Mouse (Mus musculus) right cerebral cortex, postnatal 4 days (tissue): ENCODE results near the gene Tatdn2.
"Not testable (repeated sequence)": the region's sequence is repeated elsewhere in the genome, so short reads cannot be mapped to it uniquely, and the experiment has no call there.

Experiments
- DNase-seq: peaks from one replicate; pipeline ENCODE4 v3.0.0-alpha.2; 2022

The Tatdn2 gene

DNA sequence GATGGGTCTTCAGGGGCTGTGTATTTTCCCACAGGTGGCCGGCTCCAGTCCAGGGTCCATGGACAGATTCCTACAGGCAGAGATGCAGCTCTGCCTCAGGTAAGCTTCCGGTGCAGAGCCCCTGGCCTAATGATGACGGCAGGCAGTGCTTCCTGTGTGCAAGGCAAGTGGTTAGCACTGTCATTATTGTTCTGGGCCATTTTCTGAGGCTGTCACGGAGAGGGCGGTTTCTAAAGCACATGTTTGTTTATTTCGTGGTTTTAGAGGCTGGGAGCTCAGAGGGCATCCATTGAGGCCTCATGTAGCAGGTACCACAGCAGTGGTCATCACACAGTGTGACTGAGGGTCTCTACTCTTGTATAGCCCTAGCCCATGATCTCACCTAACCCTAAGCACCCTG is 23.9 kb upstream of the Tatdn2 start:
- DNase-seq: no peak

DNA sequence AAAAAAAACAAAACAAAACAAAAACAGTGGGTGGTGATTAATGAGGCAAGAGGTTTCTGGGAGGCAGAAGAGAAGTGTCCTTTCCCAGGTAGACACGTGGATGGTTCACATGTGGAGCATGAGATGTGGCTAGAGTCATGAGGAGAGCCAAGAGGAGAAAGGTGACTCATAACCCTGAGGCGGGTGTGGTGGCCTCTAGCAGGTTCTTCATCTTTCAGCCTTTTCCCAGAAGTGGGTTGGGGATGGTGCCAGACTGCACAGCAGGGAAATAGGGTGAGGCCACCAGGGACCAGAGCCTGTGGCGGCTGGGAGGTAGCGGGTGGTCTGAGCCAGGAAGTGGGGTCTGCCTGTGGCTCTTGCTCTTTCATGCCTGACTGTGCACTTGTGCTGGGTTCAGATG is 21.6 kb upstream of the Tatdn2 start:
- no peak for DNase-seq

- no peak for DNase-seq
Observed at GRCm38 (mm10) chr6:113675991-113676390, 20.9 kb upstream of the Tatdn2 start.

DNA sequence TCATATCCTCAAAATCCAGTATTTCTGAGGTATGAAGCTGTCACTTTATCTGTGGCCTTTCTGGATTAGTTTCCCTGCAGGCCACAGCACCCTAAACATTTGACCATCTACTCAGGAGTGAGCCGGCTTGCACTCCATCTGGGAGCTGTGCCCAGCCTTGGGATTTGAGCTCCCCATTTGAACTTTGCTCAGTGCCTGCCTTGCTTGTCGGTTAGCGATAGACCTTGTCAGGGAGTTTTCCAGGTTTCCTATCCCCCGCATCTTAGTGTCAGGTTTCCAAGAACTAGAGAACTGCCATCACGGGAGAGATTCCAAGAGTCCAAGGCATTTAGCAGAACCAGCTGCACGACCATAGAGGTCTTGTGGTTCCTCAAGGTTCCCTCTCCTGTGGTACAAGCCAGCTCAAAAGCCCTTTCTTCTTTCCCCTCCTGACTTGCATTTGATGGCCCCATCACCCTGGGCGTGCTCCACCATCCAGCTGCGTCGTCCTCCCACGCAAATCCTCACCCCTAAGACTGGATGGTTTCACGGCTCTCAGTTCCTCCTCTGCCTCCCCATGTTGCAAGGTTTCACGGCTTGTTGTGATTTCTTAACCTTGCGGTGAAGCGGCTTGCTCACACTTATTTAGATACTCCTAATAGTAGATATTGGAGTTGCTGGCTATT is 19.6 kb upstream of the Tatdn2 start:
- no peak for DNase-seq

GRCm38 (mm10) chr6:113678246-113679012 is 18.4 kb upstream of the Tatdn2 start:
- DNase-seq: no peak

- DNase-seq: no peak
Observed at GRCm38 (mm10) chr6:113679993-113680566, 16.8 kb upstream of the Tatdn2 start.

- peak; percentile 86 for DNase-seq
Observed at GRCm38 (mm10) chr6:113681271-113681670, 15.6 kb upstream of the Tatdn2 start.

DNA sequence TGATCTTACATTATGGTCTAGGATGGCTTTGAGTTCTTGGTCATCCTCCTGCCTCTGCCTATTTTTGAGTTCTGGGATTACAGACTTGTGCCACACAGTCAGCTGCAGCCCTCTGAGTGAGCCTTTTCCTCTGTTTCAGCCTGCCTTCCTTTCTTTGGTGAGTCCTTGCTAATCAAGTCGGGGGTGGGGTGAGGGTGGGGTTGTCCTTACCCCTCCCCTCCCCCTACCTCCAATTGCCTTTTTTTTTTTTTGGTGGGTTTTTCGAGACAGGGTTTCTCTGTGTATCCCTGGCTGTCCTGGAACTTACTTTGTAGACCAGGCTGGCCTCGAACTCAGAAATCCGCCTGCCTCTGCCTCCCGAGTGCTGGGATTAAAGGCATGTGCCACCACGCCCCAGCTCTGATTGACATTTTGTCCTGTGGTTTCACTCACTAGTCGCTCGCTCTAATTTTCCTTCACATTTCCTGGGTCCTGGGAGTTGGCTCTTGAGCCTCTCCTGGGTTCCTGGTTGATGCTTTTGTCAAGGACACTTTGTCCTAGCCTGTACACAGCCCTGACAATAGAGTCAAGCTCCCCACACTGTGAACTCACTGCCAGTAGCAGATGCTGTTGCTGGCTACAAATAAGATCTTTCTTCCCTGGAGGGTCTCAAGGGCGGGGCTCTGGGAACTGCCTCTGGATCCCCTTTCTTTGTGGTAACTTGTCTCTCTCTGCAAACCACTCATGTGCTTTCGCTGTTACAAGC is 13.6 kb upstream of the Tatdn2 start:
- no peak for DNase-seq

GRCm38 (mm10) chr6:113686551-113687125 is 10.2 kb upstream of the Tatdn2 start:
- DNase-seq: no peak

GRCm38 (mm10) chr6:113690008-113690399 is 6.8 kb upstream of the Tatdn2 start:
- no peak for DNase-seq

- no peak for DNase-seq
Observed at GRCm38 (mm10) chr6:113690400-113691083, 6.3 kb upstream of the Tatdn2 start.

- no peak for DNase-seq
Observed at GRCm38 (mm10) chr6:113691084-113691462, 5.8 kb upstream of the Tatdn2 start.

GRCm38 (mm10) chr6:113692661-113693133 is 4.2 kb upstream of the Tatdn2 start:
- DNase-seq: no peak

DNA sequence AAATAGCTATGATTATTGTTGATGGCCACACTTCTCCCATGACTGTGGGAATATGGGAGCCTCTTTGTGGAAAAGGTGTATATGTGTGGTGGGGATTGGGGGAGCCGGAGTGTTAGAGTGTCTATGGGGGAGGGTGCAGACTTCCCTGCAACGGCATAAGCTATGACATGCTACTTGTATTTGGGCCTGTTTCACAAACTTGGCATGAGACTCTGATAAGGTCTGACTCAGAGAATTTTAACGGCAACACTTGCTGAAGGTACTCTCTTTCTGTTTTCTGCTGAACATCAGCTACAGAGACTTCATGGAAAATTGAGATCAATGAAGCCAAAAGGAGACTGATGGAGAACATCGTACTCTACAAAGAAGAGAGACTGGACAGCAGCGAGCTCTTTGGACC is 3.5 kb upstream of the Tatdn2 start:
- no peak for DNase-seq

- DNase-seq: no peak
Observed at GRCm38 (mm10) chr6:113695203-113695602, 1.6 kb upstream of the Tatdn2 start.

DNA sequence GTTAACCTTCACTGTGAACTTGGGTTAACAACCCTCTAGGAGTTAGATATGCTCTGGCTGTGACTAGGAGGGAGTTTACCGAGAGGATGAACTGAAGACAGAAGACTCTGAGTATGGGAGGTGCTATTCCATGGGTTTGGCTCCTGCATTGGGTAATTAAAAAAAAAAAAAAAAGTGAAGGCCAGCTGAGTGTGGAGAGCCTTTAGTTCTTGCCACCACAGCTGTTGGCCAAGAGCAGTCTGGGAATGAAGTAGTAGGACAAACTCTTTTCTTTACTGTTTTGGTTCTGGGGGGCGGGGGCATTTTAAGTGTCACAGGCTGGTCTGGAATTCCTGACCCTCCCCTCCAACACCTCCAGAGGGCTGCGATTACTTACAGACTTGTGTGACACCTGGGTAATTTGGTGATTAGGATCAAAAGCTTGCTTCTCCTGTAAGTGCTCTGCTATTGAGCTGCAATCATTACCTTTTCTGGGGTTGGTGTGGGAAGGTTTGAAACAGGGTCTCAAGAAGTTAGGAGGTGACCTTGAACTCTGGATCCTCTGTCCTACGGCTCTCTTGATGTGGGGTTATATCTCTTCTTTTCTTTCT is 989 bp upstream of the Tatdn2 start:
- DNase-seq: no peak

DNA sequence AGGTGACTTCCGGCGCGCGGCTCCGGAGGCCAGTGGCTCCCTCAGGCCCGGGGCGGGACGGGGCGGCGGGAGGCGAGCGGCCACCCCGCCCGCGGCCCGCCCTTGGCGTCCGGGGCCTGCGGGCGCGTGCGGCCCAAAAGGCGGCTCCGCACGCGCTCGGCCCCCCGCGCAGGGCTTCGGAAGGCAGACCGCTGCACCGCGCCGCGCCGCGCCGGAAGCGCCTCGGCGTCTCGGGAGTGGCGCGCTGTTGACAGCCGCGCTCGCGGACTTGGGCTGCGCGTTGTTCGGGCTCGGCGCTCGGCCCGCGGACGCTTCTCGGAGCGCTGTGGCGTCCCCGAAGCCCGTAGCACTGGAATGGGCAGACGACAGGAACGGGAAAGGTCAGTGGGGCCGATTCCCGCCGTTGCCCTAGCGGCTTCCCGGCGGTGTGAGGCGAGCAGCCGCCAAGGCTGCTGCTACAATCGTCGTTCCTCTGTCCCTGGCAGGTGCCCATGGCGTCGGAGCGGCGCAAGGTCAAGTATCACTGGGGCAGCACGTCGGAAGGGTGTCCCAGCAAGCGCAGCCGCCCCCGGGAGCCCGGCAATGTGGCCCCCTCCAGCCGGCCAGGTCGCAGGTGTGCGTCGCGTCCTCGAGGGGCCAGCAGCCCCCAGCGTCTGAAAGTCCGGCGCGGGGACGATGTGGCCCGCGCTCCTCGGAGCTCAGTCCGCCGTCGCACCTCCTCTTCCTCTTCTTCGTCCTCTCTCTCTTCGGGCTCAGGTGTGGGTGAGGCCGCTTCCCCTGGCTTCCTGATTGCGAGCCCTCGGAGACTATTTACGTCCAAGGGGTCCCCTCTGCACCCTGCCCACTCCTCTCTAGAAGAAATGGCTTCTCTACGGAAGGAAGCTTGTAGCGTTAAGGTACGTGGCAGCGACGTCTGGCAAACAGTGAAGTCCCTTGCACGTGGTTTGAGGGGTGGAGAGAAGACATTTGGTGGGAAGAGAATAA is 664 bp downstream of the Tatdn2 start:
- DNase-seq: peak; percentile 31

DNA sequence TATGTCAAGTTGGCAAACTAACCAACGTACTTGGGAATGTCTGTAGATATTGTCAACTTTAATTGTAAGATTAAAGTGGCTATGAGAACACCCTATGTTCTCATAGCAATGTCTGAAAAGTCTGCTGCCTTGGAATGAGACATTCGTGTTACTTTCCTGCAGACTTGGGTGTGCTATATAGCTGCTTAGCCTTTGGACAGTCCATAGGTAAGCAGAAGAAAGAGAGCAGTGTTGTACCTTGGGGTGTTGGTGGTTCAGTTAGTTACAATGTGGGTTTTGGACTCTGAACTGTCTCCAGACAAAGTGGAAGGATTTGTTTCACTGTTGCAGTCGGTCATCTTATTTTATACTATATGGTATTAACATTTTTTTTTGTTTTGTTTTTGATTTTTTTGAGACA is 15.9 kb downstream of the Tatdn2 start:
- no peak for DNase-seq

DNA sequence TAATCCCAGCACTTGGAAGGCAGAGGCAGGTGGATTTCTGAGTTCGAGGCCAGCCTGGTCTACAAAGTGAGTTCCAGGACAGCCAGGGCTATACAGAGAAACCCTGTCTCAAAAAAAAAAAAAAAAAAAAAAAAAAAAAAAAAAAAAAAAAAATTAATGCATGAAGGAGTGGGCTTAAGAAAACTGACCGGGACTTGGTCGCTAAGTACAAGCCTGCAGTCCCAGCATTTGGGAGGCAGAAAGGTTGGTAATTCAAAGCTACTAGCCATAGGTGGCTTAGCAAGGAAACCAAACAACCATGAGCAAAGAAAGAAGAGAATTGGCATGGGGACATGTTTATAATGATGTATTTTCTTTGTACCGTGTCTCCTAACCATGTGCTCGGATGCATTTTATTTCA is 16.5 kb downstream of the Tatdn2 start:
- DNase-seq: not testable (repeated sequence)

- DNase-seq: no peak
Observed at GRCm38 (mm10) chr6:113714276-113714675, 17.4 kb downstream of the Tatdn2 start.

DNA sequence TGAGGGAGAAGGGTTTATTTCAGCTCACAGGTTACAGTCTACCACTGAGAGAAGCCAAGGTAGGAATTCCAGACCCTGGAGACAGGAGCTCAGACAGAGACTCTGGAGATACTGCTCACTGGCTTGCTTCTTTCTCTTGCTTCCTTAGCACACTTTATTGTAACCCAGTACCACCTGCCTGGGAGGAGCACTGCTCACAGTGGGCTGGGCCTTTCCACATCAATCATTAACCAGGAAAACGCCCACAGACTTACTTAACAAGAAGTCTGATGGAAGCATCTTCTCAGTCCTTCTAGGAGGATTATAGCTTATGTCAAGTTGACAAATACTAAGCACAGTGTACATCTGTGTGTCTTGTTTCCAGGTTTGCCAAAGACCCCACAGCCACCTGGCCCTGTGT is 17.9 kb downstream of the Tatdn2 start:
- DNase-seq: no peak
